Mouse (Mus musculus) CD8-positive naive resting alpha-beta T cell, adult 57 days (primary cell): Measurements from ENCODE around the gene Gm21977. TPM values are rescaled to one million over a fixed set of nuclear protein-coding genes. Genes with fewer than 3 reads are reported as not detected.

Source experiments
- total RNA-seq: library from RNA; stranded (reverse); gene quantifications from one replicate; pipeline ENCODE4 v1.2.4, GENCODE M21; 2023

Gene Gm21977
- not detected for total RNA-seq

GRCm38 (mm10) chr14:42853377-42853776 is at the start of gene Gm21977:
Gm21977 (minus strand) TSS chr14:42853477.

Other genes starting within 250 kb of the Gm21977 start
- not detected for gene Gm3633, start 211.6 kb downstream of the Gm21977 start, total RNA-seq
- gene Gm10378, start 197.5 kb downstream of the Gm21977 start, total RNA-seq: not detected
- not detected for gene Gm3015, start 84.7 kb downstream of the Gm21977 start, total RNA-seq
- not detected for gene Gm10377, start 55.5 kb downstream of the Gm21977 start, total RNA-seq
- not detected for gene Gm8082, start 140.1 kb upstream of the Gm21977 start, total RNA-seq
- not detected for gene Gm10376, start 162.2 kb upstream of the Gm21977 start, total RNA-seq
- not detected for gene Gm8094, start 223.2 kb upstream of the Gm21977 start, total RNA-seq
- not detected for gene Gm8104, start 247.1 kb upstream of the Gm21977 start, total RNA-seq